Mouse (Mus musculus) bone marrow, adult 2 months (tissue): ENCODE measurements around the gene Cntn1.

Experiments
- CTCF ChIP-seq: fragments of 200-500 bp; IDR thresholded peaks from 2 replicates; pipeline ENCODE4 v1.5.1; 2011; ENCODE audit warnings: low read length, control low read depth; ENCODE audit not compliant: control insufficient read depth, insufficient read depth
- POLR2A ChIP-seq: fragments of 200-500 bp; IDR thresholded peaks from 2 replicates; pipeline ENCODE4 v1.6.1; 2011; ENCODE audit warnings: low read depth, mild to moderate bottlenecking, control low read depth, low read length, borderline replicate concordance; ENCODE audit not compliant: control insufficient read depth

DNA sequence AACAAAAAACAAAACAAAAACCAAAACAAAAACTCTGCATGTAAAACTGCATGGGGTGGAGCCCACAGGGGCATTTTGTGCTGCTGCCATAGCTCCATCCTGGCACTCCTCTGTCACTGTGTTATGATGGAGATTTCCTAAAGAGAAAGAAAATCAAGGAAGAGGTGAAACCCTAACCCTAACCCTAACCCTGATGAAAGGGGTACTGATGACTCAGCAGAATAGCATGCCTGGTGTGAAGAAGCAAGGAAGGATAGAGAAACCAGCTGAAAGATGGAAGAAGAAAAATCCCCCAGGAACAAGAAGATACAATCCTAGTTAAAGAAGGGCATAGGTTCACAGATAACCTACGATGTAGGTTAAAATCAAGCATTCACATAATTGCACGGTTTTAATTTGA is 134.5 kb downstream of the Cntn1 start:
- TF ChIP-seq CTCF (no peak), POLR2A (no peak)
